Mouse (Mus musculus): Measurements from ENCODE around the gene Mbd3. TPM values are rescaled to one million over a fixed set of nuclear protein-coding genes. Genes with fewer than 3 reads are reported as not detected.

Mbd3 gene
- polyA plus RNA-seq, 1 experiment from 2014 or later: 204 TPM

- Histone ChIP-seq H3K36me3 (ENCODE audit: control insufficient read depth, insufficient read depth, low read length) (no peaks in the 10 kb centered on the region), H3K27me3 (ENCODE audit: control insufficient read depth, insufficient read depth, low read depth, low read length) (no peaks in the 10 kb centered on the region), H3K4me3 (ENCODE audit: low read length) (no peak overlapping the region), H3K9ac (ENCODE audit: low read length) (peak overlapping the region; percentile 39; the same call in 1 of the 2 replicates), H3K9me3 (ENCODE audit: control insufficient read depth, low read length) (no peaks in the 10 kb centered on the region), H3K4me2 (ENCODE audit: low read depth, low read length) (no peak overlapping the region), H3K4me1 (replicated peaks; ENCODE audit: control insufficient read depth, insufficient read depth, low read length) (peaks cover 14% of the 10 kb centered on the region), H3K27ac (ENCODE audit: low read length) (no peak overlapping the region)
- WGBS: 46% methylated on average over 4 of the region's 4 CpGs
- ATAC-seq (ENCODE audit: low read depth): no peak
Measured at GRCm38 (mm10) chr10:80437973-80438372, 38.6 kb upstream of the Mbd3 start.

GRCm38 (mm10) chr10:80436276-80436675, 36.9 kb upstream of the Mbd3 start:
- Histone ChIP-seq H3K4me3 (ENCODE audit: low read length) (no peak overlapping the region), H3K4me1 (replicated peaks; ENCODE audit: control insufficient read depth, insufficient read depth, low read length) (peaks cover 24% of the 10 kb centered on the region), H3K4me2 (ENCODE audit: low read depth, low read length) (no peak overlapping the region), H3K27ac (ENCODE audit: low read length) (peak overlapping the region; percentile 67), H3K36me3 (ENCODE audit: control insufficient read depth, insufficient read depth, low read length) (no peaks in the 10 kb centered on the region), H3K9me3 (ENCODE audit: control insufficient read depth, low read length) (no peaks in the 10 kb centered on the region), H3K27me3 (ENCODE audit: control insufficient read depth, insufficient read depth, low read depth, low read length) (no peaks in the 10 kb centered on the region), H3K9ac (ENCODE audit: low read length) (peak overlapping the region; percentile 40; the same call in 1 of the 2 replicates)
- 10% methylated on average over 9 of the region's 9 CpGs for WGBS
- ATAC-seq (ENCODE audit: low read depth): no peak

GRCm38 (mm10) chr10:80435764-80436163, 36.4 kb upstream of the Mbd3 start:
- H3K4me3 ChIP-seq (ENCODE audit: low read length): no peak overlapping the region

GRCm38 (mm10) chr10:80434823-80435222, 35.5 kb upstream of the Mbd3 start:
- Histone ChIP-seq H3K27ac (ENCODE audit: low read length) (no peak overlapping the region), H3K4me3 (ENCODE audit: low read length) (no peak overlapping the region), H3K36me3 (ENCODE audit: control insufficient read depth, insufficient read depth, low read length) (peaks cover 7% of the 10 kb centered on the region), H3K9me3 (ENCODE audit: control insufficient read depth, low read length) (no peaks in the 10 kb centered on the region), H3K4me1 (replicated peaks; ENCODE audit: control insufficient read depth, insufficient read depth, low read length) (peaks cover 31% of the 10 kb centered on the region), H3K9ac (ENCODE audit: low read length) (no peak overlapping the region), H3K4me2 (ENCODE audit: low read depth, low read length) (no peak overlapping the region), H3K27me3 (ENCODE audit: control insufficient read depth, insufficient read depth, low read depth, low read length) (no peaks in the 10 kb centered on the region)
- WGBS: 78% methylated on average over 3 of the region's 3 CpGs
- ATAC-seq (ENCODE audit: low read depth): no peak

More at GRCm38 (mm10) chr10:80435764-80436163, 36.4 kb upstream of the Mbd3 start:
- Histone ChIP-seq H3K4me1 (replicated peaks; ENCODE audit: control insufficient read depth, insufficient read depth, low read length) (peaks cover 29% of the 10 kb centered on the region), H3K4me2 (ENCODE audit: low read depth, low read length) (no peak overlapping the region), H3K9me3 (ENCODE audit: control insufficient read depth, low read length) (no peaks in the 10 kb centered on the region), H3K9ac (ENCODE audit: low read length) (peak overlapping the region; percentile 40), H3K36me3 (ENCODE audit: control insufficient read depth, insufficient read depth, low read length) (no peaks in the 10 kb centered on the region), H3K27ac (ENCODE audit: low read length) (peak overlapping the region; percentile 67), H3K27me3 (ENCODE audit: control insufficient read depth, insufficient read depth, low read depth, low read length) (no peaks in the 10 kb centered on the region)
- no peak for ATAC-seq (ENCODE audit: low read depth)
- WGBS: 24% methylated on average over 7 of the region's 7 CpGs

- Histone ChIP-seq H3K9ac (ENCODE audit: low read length) (peak overlapping the region; percentile 11; the same call in 1 of the 2 replicates), H3K4me3 (ENCODE audit: low read length) (peak overlapping the region; percentile 72), H3K27me3 (ENCODE audit: control insufficient read depth, insufficient read depth, low read depth, low read length) (no peaks in the 10 kb centered on the region), H3K9me3 (ENCODE audit: control insufficient read depth, low read length) (no peaks in the 10 kb centered on the region), H3K4me2 (ENCODE audit: low read depth, low read length) (peak overlapping the region; percentile 30; the same call in 1 of the 2 replicates), H3K4me1 (replicated peaks; ENCODE audit: control insufficient read depth, insufficient read depth, low read length) (peaks cover 31% of the 10 kb centered on the region), H3K36me3 (ENCODE audit: control insufficient read depth, insufficient read depth, low read length) (peaks cover 12% of the 10 kb centered on the region), H3K27ac (ENCODE audit: low read length) (peak overlapping the region; percentile 38; the same call in 1 of the 2 replicates)
- no peak for ATAC-seq (ENCODE audit: low read depth)
- 11% methylated on average over 8 of the region's 8 CpGs for WGBS
Measured at GRCm38 (mm10) chr10:80434233-80434592, 34.9 kb upstream of the Mbd3 start.

GRCm38 (mm10) chr10:80433513-80434232, 34.3 kb upstream of the Mbd3 start, which contains the start of gene Tcf3:
Gene Tcf3 (minus strand): TSS chr10:80433647.
- Histone ChIP-seq H3K9ac (ENCODE audit: low read length) (peak within 1 kb of the TSS; percentile 96), H3K4me1 (replicated peaks; ENCODE audit: control insufficient read depth, insufficient read depth, low read length) (peaks cover 31% of the 10 kb centered on the region), H3K4me3 (ENCODE audit: low read length) (peak within 1 kb of the TSS; percentile 72), H3K27ac (ENCODE audit: low read length) (peak within 1 kb of the TSS; percentile 91), H3K9me3 (ENCODE audit: control insufficient read depth, low read length) (no peaks in the 10 kb centered on the region), H3K36me3 (ENCODE audit: control insufficient read depth, insufficient read depth, low read length) (peaks cover 16% of the 10 kb centered on the region), H3K4me2 (ENCODE audit: low read depth, low read length) (peak within 1 kb of the TSS; percentile 94), H3K27me3 (ENCODE audit: control insufficient read depth, insufficient read depth, low read depth, low read length) (no peaks in the 10 kb centered on the region)
- WGBS: under 1% methylated on average over 50 of the region's 61 CpGs
- ATAC-seq (ENCODE audit: low read depth): peak; percentile 94

GRCm38 (mm10) chr10:80432936-80433512, 33.7 kb upstream of the Mbd3 start:
- Histone ChIP-seq H3K4me3 (ENCODE audit: low read length) (peak overlapping the region; percentile 72), H3K27me3 (ENCODE audit: control insufficient read depth, insufficient read depth, low read depth, low read length) (no peaks in the 10 kb centered on the region), H3K27ac (ENCODE audit: low read length) (peak overlapping the region; percentile 85), H3K36me3 (ENCODE audit: control insufficient read depth, insufficient read depth, low read length) (peaks cover 19% of the 10 kb centered on the region), H3K9ac (ENCODE audit: low read length) (peak overlapping the region; percentile 96), H3K4me2 (ENCODE audit: low read depth, low read length) (peak overlapping the region; percentile 94), H3K9me3 (ENCODE audit: control insufficient read depth, low read length) (no peaks in the 10 kb centered on the region), H3K4me1 (replicated peaks; ENCODE audit: control insufficient read depth, insufficient read depth, low read length) (peaks cover 31% of the 10 kb centered on the region)
- WGBS: under 1% methylated on average over 55 of the region's 60 CpGs
- peak; percentile 18; the same call in 1 of the 2 replicates for ATAC-seq (ENCODE audit: low read depth)

GRCm38 (mm10) chr10:80432387-80432785, 33.0 kb upstream of the Mbd3 start:
- H3K27me3 ChIP-seq (ENCODE audit: control insufficient read depth, insufficient read depth, low read depth, low read length): no peaks in the 10 kb centered on the region
- no peak for ATAC-seq (ENCODE audit: low read depth)
- no peaks in the 10 kb centered on the region for H3K9me3 ChIP-seq (ENCODE audit: control insufficient read depth, low read length)
- 2% methylated on average over 4 of the region's 4 CpGs for whole genome bisulfite sequencing
- H3K4me1 ChIP-seq (replicated peaks; ENCODE audit: control insufficient read depth, insufficient read depth, low read length): peaks cover 28% of the 10 kb centered on the region
- H3K9ac ChIP-seq (ENCODE audit: low read length): peak overlapping the region; percentile 96
- H3K4me2 ChIP-seq (ENCODE audit: low read depth, low read length): peak overlapping the region; percentile 94
- peak overlapping the region; percentile 11 for H3K27ac ChIP-seq (ENCODE audit: low read length)
- H3K36me3 ChIP-seq (ENCODE audit: control insufficient read depth, insufficient read depth, low read length): peaks cover 23% of the 10 kb centered on the region
- peak overlapping the region; percentile 72 for H3K4me3 ChIP-seq (ENCODE audit: low read length)

GRCm38 (mm10) chr10:80431570-80432386, 32.4 kb upstream of the Mbd3 start:
- Histone ChIP-seq H3K36me3 (ENCODE audit: control insufficient read depth, insufficient read depth, low read length) (peaks cover 29% of the 10 kb centered on the region), H3K9me3 (ENCODE audit: control insufficient read depth, low read length) (no peaks in the 10 kb centered on the region), H3K9ac (ENCODE audit: low read length) (peak overlapping the region; percentile 96), H3K4me3 (ENCODE audit: low read length) (peak overlapping the region; percentile 72), H3K27ac (ENCODE audit: low read length) (peak overlapping the region; percentile 11), H3K4me1 (replicated peaks; ENCODE audit: control insufficient read depth, insufficient read depth, low read length) (peaks cover 28% of the 10 kb centered on the region), H3K27me3 (ENCODE audit: control insufficient read depth, insufficient read depth, low read depth, low read length) (no peaks in the 10 kb centered on the region), H3K4me2 (ENCODE audit: low read depth, low read length) (peak overlapping the region; percentile 94)
- 10% methylated on average over 15 of the region's 16 CpGs for WGBS
- ATAC-seq (ENCODE audit: low read depth): no peak

Data from lung, embryonic 16.5 days (tissue).